Mouse (Mus musculus): ENCODE measurements around the gene Thsd4.

GRCm38 (mm10) chr9:59965046-59965445 is 556.8 kb downstream of the Thsd4 start:
- TF ChIP-seq CTCF (IDR thresholded peaks at IDR 0.05) (no peak), EP300 (IDR thresholded peaks at IDR 0.05) (no peak; the same call in 1 of the 2 replicates)
